Mouse (Mus musculus) cerebral cortex, adult 2 months (tissue): ENCODE results near the gene Ssh3.

Experiments
- WGBS: fragments of 180-500 bp; shearing (Covaris S2); methylation state at CpG from one replicate; pipeline ENCODE4 v1.1.7; 2018; 5-methylcytosine and 5-hydroxymethylcytosine counted together

Gene Ssh3

DNA sequence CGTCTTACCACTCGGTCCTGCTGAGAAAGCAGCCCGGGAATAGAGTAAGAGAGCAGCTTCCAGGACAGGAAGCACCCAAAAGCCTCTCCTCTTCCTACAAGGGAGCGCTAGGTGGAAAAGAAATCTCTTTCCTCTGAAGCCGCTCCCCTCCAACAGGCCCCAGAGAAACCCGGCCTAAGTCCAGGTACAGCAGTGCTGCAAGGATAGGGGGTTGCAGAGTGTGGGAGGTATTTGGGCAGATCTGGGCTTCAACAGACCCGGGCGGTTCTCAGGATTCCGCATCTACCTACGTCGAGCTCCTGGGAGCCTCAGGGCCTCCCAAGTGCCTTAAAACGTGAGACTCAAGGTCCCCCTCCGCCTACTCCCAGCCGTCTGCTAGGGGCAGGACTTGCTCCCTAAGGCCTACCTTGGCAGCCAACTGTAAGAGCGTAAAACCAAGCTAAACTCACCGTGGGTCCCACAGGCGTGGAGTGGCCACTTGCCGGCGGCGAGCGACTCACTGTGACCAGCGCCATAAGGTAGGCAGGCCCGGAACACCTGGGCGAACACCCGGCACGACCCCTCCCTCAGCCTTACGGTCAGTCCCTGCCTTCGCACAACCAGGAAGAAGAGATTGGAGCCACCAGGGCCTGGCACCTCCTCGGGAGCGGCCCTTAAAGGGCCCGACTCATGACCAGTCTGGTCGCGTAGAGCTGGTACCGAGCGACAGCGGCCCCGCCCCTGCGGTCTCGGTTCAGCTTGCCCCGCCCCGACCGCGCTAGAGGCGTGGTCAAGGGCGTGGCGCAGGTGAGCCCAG lies at the start of gene Ssh3:
TSS of gene Ssh3 (minus strand) at position 615 of the 796 bp plus-strand sequence.
- 11% methylated on average over 46 of the region's 46 CpGs for WGBS

DNA sequence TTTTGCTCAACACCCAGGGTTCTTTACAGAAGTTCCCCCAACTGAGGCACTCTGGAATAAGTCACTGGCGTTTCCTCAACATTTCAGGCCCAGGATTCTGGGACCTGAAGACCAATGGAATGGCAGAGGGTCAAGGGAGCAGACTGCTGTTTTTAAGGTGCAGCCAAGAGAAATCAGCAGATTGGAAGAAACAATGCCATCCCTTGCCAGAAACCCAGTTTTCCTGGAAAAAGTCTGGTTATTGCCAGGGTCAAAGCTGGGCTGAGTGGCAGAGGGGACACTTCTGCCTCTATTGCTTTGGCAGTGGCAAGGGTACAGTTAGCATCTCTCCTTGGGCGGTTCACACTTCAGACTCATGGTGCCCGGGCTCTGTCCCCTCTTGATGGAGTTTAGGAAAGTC lies 48.2 kb upstream of the Ssh3 start:
- WGBS = 71% methylated on average over 3 of the region's 3 CpGs

DNA sequence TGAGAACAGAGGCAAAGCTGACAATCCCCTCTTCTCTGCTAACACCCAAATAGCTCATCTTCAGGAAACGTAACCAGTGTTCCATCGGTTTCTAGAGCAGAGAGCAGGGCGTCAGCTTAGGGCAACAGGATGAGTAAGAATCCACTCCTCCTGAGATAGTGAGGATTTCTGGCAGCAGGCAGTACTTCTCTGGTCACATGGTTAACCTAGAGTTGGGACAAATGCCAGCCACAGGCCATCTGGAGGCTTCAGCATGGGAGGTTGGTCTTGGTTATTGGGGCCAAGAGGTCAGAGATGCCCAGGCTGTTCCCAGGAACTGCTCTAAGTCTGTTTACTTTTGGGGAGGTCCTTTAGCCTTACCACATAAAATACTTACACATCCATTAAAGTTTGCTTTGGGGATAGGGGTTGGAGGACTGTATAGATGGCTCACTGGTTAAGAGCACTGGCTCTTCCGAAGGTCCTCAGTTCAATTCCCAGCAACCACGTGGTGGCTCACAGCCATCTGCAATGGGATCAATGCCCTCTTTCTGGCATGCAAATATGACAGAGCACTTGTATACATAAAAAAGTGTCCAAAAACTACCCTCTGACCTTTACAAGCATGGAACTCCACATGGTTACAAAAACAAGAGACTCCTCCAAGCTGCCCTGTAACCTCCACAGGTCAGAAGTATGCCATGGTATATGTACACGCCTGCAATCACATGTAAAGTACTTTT lies 46.4 kb upstream of the Ssh3 start:
- 58% methylated on average over 6 of the region's 6 CpGs for WGBS

DNA sequence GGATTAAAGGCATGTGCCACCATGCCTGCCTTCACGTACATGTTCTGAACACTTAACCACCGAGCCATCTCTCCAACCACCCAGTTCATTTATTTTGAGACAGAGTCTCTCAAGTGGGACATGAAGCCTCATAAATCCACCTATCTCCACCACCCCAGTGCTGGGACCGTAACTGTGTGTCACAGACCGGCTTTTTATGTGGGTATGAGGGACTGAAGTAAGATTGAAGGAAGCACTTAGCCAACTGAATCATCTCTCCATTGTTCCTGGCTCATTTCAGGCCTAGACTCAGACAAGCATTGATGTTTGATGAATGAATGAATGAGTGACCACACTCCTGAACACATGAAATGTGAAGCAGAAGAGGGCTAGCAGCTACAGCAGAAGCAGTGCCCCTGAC lies 40.3 kb upstream of the Ssh3 start:
- WGBS = 96% methylated on average over 4 of the region's 4 CpGs

DNA sequence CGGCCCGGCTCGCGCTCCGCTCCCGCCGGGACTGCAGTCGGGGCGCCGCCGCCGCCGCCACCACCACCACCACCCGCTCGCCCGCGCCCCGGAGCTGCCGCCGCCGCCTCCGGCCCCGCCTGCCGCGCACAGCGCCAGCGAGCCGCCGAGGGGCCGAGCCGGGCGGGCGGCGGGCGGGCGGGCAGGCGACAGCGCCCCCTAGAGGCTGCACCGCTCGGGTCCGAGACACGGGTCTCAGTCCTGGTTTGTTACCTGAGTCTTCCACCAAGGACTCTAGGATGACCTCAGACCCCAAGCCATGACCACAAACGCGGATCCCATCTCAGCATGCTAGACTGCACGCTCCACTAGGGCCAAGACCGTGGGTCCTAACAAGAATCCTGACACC lies 37.2 kb upstream of the Ssh3 start, which contains the start of gene Grk2:
TSS of gene Grk2 (minus strand) at position 33 of the 388 bp plus-strand sequence.
- WGBS = 5% methylated on average over 44 of the region's 46 CpGs

DNA sequence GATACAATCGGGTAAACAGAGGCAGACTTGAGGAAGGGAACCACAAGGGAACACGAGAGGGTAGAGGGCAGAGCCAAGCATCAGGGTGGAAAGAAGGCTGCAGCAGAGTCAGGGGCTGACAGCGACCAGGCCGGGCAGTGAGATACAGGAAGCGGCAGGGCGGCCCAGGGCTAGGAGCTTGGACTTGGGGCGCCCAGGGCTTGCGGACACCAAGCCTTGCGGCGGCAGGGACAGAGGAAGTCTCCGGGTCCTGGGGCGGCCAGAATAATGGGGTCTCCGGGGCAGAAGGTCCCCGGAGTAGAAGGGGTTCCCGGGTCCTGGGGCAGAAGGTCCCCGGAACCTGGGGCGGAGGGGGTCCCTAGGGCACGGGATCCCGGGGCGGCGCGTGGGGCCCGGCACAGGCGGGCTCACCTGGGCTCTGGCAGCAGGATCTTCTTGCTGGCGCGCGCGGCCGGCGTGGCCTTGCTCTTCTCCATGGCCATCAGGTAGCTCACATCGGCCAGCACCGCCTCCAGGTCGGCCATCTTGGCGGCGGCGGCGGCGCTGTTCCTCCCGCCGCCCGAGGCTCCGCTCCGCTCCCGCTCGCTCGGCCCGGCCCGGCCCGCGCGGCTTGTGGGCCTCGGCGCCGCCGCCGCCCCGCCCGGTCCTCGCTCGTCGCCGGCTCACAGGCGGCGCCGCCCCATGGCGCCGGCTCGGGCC lies 36.7 kb upstream of the Ssh3 start:
- WGBS = 2% methylated on average over 67 of the region's 68 CpGs

DNA sequence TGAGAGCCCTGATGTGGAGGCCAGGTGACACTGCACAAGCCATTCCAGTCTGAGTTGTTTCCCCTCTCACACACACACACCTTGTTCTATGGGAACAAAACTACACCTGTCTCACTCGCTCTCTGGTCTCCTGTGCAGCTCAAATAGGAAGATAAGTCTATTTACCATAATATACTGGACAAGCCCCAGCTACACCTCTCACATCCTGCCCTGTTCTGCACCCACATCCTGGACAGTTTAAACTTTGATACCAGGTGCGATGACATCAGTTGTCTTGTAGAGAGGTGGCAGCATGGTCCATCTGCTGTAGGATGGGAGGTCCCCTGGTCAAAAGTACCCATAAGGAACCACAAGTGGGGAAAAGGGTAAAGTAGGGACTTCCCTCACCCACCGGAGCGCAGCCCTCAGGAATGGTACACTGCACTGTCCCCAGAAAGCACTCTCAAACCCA lies 35.9 kb upstream of the Ssh3 start:
- 32% methylated on average over 4 of the region's 4 CpGs for whole genome bisulfite sequencing

DNA sequence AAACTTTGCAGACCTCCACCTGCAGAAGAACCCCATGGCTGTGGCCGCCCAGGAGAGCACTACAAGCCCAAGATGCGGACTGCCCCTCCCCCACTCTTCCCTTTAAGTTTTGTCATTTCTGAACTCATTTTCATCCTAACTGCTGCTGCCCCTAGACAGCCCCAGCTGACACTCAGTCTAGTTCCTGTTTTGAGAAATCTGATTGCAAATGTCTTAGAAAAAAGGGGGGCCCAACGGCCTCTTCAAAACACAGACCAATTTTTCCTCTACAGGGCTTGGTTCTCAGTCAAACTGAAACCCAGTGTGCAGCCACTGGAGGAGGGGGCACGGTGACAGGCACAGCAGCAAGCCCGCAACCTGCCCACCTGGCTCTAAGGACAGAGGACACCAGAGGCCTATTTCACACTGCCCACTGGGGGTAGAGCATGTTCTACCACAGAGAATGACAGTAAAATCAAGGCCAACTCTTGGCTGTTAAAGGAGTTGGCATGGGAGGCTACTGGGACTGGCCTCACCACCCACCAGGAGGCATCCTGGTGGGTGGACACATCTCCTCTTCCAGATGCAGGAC lies 35.4 kb upstream of the Ssh3 start:
- WGBS = 47% methylated on average over 5 of the region's 5 CpGs

DNA sequence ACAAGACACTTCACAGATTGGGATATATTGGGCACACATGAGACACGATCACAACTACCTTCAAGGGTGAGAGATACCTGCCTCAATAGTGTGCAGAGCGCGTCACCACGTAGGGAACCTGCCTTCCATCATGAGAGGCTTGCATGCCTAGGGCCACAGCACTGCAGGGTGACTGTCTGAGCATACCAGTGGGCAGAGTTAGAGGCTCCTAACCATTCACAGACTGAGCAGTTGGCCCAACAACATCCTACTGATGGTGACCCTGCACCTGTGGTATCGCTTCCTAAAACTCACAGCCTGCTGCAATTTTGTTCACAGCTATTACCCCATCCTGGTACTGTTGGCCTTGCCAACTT lies 34.6 kb upstream of the Ssh3 start:
- 68% methylated on average over 5 of the region's 5 CpGs for WGBS

DNA sequence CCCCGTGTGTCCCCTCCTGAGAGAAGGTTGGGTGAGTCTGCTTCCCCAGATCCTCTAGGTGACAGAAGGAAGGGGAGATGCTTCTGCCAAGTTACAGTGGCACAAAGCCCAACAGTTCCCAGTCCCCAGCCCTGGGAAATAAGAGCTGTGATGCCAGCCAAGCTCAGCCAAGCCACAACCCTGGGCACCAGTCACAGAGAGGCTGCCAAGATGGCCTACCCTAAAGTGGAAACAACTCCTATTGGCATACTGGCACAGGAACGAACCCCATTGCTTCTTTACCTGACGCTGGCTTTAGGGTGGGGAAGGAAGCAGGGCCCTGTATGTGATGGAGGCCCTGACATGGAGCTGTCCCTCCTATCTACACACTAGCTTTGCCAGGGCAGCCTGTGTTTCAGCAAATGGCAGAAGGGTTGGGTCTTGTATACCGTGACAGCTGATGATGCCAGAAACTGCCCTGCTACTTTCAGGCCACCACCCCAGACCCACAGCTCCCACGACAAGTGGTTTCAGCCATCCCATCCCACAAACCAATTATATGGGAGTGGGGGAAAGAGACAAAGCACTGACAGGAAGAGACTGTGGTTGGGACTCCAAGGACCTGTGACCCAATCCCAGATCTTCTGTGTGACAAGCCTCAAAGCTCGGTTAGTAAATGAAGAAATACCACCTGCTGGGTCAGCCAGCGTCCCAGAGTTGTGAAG lies 34.1 kb upstream of the Ssh3 start:
- 23% methylated on average over 7 of the region's 7 CpGs for WGBS

DNA sequence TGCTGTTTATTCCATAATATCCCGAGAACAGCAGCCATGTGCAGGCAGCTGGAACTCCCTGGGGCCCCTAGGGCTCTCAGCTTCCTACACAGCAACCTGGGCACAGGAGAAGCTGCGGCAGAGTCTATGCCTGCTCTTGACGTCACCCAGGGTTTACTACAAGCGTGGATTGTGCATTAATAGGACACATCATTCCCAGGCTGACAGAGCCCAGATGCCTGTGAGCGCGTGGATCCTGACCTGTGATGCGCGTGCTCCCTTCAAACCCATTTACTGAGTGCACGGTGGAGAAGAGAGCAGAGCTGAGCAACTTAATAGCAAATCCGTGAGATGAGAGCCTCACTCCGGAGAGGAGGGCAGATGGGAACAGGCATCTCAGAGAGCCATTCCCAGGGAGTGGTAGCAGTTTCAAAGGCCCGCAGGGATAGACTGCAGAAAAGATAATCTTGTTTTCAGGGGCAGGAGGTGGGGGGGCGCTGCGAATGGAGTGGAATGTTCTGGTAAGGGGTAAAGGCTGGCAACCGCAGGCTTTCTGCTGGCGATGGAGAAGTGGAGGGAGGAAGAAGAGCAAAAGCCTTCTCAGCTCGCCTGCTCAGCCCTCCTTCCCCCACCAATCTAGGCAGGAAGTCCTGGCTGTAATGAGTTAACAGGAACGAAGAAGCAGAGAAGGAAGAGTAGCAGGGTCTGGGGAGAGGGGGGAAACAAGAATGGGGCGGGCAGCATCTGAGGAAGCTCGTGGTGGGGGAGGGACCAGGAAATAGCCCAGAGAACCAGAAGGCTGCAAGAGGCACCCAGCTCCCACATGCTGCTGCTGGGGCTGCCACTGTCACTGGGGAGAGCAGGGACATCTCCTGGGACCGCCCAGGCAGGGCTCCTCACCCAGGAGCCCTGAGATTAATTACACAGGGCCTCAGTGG lies 33.0 kb upstream of the Ssh3 start:
- WGBS = 17% methylated on average over 21 of the region's 21 CpGs

DNA sequence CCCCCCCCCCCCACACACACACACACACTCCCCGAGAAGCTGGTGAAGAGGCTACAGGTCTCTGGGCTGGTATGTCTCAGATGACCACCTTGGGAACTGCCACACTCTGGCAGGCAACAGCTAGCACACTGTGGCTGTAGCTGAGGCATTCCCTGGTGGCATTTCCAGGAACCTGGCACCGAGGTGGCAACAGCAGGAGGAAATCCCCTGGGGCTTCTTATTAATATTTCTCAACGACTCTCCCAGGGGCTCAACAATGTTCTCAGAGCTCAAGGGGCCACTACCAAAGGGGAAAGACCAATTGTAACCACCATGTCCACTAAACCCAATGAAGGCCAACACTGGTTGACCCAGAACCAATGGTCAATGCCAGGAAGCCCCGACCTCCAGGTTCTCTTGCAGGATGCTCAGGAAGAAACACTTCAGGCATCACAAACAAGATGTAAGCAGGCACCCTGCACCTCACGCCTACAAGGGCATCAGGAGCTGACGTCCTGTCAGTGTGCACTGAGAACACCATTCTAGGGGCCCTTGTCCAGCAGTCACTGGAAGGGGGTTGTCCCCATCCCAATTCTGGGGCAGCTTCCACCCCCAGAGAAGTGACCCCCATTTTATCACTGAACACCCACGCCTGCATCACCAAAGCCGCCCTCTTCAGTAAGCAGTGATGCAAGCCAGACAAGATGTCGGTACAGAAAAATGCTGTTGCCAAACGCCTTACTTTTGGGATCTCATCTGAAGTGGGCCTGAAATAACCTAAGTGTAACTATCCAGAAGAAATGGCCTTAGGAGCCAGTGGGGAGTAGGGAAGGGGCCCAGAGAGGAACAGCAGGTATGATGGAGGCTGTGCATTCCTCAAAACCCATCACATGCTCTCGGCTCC lies 32.1 kb upstream of the Ssh3 start:
- WGBS = 39% methylated on average over 11 of the region's 11 CpGs

DNA sequence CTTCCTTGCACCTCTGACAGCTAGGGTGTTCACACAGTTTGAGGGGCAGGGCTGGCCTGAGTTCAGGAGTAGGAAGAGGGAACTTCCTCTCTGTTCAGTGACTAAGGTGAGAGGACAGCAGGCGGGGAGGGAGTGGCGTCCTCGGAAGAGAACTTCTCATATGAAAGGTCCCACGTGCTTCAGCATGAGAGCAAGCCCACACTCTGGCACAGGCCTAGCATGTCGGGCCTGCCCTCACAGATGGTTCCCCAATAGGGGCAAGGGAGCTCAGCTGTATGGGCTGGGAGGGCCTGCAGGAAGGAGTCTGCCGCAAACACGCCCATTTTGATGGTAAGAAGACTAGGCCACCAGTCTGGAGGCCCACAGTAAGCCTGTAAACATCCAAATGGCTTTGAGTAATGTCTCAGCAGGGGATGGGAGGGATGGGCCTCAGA lies 31.3 kb upstream of the Ssh3 start:
- 33% methylated on average over 7 of the region's 7 CpGs for WGBS

DNA sequence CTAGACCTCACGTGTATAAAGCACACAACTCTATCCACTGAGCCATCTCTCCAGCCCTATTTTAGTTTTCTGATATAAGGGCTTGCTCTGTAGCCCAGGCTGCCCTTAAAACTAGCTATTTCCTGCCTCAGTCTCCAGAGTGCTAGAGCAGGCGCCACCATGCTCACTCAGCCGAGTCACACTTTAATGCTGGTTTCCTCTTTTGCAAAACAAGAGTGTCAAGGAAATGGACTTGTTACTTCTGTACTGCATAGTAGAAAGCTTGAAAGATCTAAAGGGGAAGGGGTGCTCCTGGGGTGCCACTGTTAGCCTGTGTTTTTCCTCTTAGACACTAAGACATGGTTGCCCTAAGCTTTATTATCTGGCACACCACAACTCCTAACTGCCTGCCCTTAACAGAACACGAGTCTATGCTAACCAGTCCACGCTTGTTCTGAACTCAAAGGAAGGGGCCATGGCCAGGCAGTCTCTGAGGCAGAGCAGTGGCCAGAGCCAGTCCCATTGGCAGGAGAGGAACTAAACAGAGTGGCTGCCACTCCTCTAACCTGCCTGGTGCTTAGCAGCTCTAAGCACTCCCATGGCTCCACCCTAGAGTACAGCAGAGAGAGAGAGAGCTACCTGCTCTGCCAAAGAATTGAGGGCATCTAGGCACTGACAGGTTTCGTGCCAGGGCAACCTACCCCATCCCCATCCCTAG lies 30.7 kb upstream of the Ssh3 start:
- WGBS = 59% methylated on average over 6 of the region's 6 CpGs

DNA sequence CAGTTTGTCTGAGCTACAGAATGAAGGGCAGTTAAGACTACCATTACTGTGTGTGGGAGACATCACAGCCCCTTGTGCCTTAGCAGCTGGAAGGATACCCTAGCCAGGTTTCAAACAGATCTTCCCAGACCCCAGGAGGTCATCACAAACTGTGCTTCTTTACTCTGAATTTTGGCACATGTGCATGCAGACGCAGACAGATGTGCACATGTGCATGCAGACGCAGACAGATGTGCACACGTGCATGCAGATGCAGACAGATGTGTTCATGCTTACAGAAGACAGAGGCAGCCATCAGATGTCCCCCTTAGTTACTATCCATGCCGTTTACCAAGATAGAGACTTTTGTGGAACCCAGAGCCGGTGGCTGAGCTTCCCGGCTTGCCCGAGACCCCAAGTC lies 30.1 kb upstream of the Ssh3 start:
- WGBS = 83% methylated on average over 7 of the region's 7 CpGs

DNA sequence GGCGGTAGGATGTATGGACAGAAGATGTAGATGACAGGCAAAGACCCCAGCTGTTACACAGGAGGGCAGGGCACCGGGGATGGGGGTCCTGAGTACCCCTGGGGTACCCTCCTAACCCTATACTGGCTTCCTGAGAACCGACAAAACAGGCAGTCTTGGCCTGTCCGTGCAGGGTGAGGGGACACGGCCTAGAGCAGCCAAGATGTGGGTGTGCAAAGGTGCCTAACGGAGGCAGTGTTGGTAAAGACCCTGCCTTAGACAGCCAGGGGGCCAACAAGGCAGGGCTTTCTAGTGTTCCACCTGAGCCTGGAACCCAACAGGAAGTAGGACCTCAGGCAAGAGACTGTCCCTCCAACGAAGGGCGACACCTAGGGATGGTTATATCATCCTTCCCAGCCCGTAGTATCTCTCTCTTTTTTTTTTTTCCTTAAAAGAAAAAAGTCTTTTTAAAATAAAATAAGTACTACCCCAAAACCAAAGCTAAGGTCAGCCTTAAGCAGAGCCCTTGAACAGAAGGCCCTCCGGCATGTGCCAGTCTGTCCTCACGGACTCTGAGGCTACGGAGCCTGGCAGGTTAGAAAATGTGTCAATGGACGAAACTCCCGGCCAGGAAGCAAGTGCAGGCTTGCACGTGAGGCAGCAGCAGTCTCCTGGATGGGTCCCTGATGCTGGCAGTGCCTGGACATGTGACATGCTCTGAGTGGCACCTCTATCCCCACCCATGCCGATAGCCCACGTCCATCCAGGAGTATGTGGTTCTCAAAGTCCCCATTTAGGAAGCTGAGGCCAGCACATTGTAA lies 29.5 kb upstream of the Ssh3 start:
- WGBS = 65% methylated on average over 17 of the region's 17 CpGs

DNA sequence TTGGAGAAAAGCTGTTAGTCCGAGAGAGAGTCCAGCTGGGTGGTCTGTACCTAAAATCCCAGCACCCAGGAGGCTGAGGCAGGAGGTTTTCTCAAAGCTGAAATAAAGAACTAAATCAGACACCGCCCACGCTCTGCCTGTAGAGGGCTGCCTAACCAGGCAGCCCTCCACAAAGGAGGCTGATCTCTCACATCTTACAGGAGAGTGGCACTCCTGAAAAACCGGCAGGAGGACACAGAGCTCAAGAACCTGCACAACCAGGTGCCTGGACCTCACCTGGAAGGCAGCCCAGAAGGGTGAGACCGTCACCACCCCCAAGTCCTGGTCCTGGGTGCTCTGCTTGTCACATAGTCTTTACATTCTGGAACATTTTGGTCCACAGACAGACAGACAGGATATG lies 28.9 kb upstream of the Ssh3 start:
- 82% methylated on average over 5 of the region's 5 CpGs for WGBS

DNA sequence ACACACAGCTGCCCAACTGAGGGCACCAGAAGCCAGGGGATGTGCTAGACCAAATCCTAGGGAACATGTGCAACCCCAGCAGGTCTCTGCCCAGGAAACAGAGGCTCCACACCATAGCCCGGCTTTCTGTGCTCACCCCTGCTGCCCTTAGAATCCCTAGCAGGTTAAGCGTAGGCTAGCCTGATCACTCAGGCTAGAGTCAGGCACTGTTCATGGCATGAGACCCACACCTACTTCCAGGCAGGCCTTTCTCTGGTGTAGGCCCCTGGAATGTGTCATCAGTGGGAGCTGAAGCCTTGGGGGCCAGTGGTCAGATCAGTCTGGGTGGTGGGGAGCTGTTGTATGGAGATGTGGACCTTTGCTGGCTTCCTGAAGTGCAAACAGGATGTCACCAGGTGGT lies 27.6 kb upstream of the Ssh3 start:
- 82% methylated on average over 2 of the region's 2 CpGs for WGBS
